Mouse (Mus musculus) E14TG2a.4 (cell line): ENCODE data around the gene Gm20834.
"Not testable (repeated sequence)": the region's sequence is repeated elsewhere in the genome, so short reads cannot be mapped to it uniquely, and the experiment has no call there.

ENCODE experiments used
- H3K27me3 ChIP-seq: 2 replicates; pipeline ENCODE4 v1.6.1; 2014; ENCODE audit warnings: low read length, control low read depth; ENCODE audit not compliant: insufficient read depth
- H3K36me3 ChIP-seq: 2 replicates; pipeline ENCODE4 v1.6.1; 2014; ENCODE audit warnings: low read length, control low read depth; ENCODE audit not compliant: insufficient read depth
- H3K4me1 ChIP-seq: replicated peaks from 2 replicates; pipeline ENCODE4 v1.6.1; 2014; ENCODE audit warnings: low read depth, low read length, control low read depth
- H3K4me3 ChIP-seq: replicated peaks from 2 replicates; pipeline ENCODE4 v1.5.1; 2014; ENCODE audit warnings: mild to moderate bottlenecking, low read length
- H3K9me3 ChIP-seq: 2 replicates; pipeline ENCODE4 v1.6.1; 2014; ENCODE audit warnings: low read length, control low read depth

The Gm20834 gene

GRCm38 (mm10) chrY:10324489-10324888 lies at the start of gene Gm20834:
Gene Gm20834, minus strand, starts transcription at chrY:10324589.
- H3K27me3 ChIP-seq = not testable (repeated sequence)

More at GRCm38 (mm10) chrY:10324489-10324888, at the start of gene Gm20834:
- not testable (repeated sequence) for H3K4me1 ChIP-seq, H3K9me3 ChIP-seq, H3K4me3 ChIP-seq, H3K36me3 ChIP-seq
